Mouse (Mus musculus) myocyte (in vitro differentiated cells): ENCODE data around the gene Actl6b. TPM values are rescaled to one million over a fixed set of nuclear protein-coding genes. Genes with fewer than 3 reads are reported as not detected.

Experiments used
- H3K27me3 ChIP-seq: one replicate; pipeline ENCODE4 v1.6.1; 2011; ENCODE audit not compliant: control insufficient read depth, insufficient read depth, insufficient read length
- H3K36me3 ChIP-seq: one replicate; pipeline ENCODE4 v1.6.1; 2011; ENCODE audit not compliant: control insufficient read depth, insufficient read depth
- H3K4me2 ChIP-seq: one replicate; pipeline ENCODE4 v1.6.1; 2011; ENCODE audit warnings: low read depth, control low read depth
- H3K4me3 ChIP-seq: one replicate; pipeline ENCODE4 v1.5.1; 2011; ENCODE audit warnings: mild to moderate bottlenecking, control low read depth, moderate library complexity
- H3K79me2 ChIP-seq: one replicate; pipeline ENCODE4 v1.6.1; 2011; ENCODE audit not compliant: control insufficient read depth, insufficient read depth
- H3ac ChIP-seq: one replicate; pipeline ENCODE4 v1.6.1; 2011; ENCODE audit not compliant: control insufficient read depth, insufficient read length
- CEBPB ChIP-seq: IDR thresholded peaks from 2 replicates; pipeline ENCODE4 v1.6.1; 2011; ENCODE audit warnings: mild to moderate bottlenecking, moderate library complexity; ENCODE audit not compliant: poor library complexity, insufficient read depth, severe bottlenecking
- E2F4 ChIP-seq: IDR thresholded peaks from one replicate; pipeline ENCODE4 v1.6.1; 2011; ENCODE audit warnings: mild to moderate bottlenecking, control low read depth, moderate library complexity; ENCODE audit not compliant: insufficient read depth
- MAX ChIP-seq: IDR thresholded peaks from one replicate; pipeline ENCODE4 v1.6.1; 2011; ENCODE audit warnings: low read depth, mild to moderate bottlenecking, control low read depth
- MYOD1 ChIP-seq, 3 experiments: IDR thresholded peaks; one replicate each; pipeline ENCODE4 v1.6.1; 2011; ENCODE audit warnings: control low read depth in 2 of 3, low read depth in 2 of 3, mild to moderate bottlenecking in 2 of 3, moderate library complexity in 1 of 3; ENCODE audit not compliant: insufficient read length in 2 of 3, control insufficient read depth in 1 of 3
- MYOG ChIP-seq, 3 experiments: IDR thresholded peaks; one replicate each; pipeline ENCODE4 v1.6.1; 2011; ENCODE audit warnings: control low read depth in 2 of 3, low read depth in 2 of 3, mild to moderate bottlenecking in 2 of 3; ENCODE audit not compliant: insufficient read length in 2 of 3, control insufficient read depth in 1 of 3, insufficient read depth in 1 of 3
- POLR2A ChIP-seq: IDR thresholded peaks from one replicate; pipeline ENCODE4 v1.6.1; 2011; ENCODE audit warnings: low read depth, mild to moderate bottlenecking, control low read depth, moderate library complexity; ENCODE audit not compliant: insufficient read length
- POLR2AphosphoS2 ChIP-seq: IDR thresholded peaks from one replicate; pipeline ENCODE4 v1.6.1; 2011; ENCODE audit warnings: low read depth, control low read depth; ENCODE audit not compliant: insufficient read length
- REST ChIP-seq: IDR thresholded peaks from one replicate; pipeline ENCODE4 v1.6.1; 2011; ENCODE audit warnings: mild to moderate bottlenecking, control low read depth, moderate library complexity; ENCODE audit not compliant: insufficient read depth, insufficient read length
- SRF ChIP-seq: IDR thresholded peaks from one replicate; pipeline ENCODE4 v1.6.1; 2011; ENCODE audit warnings: low read depth; ENCODE audit not compliant: control insufficient read depth, insufficient read length
- TCF12 ChIP-seq: IDR thresholded peaks from one replicate; pipeline ENCODE4 v1.6.1; 2011; ENCODE audit warnings: mild to moderate bottlenecking, control low read depth; ENCODE audit not compliant: poor library complexity, insufficient read depth, severe bottlenecking
- TCF3 ChIP-seq: IDR thresholded peaks from one replicate; pipeline ENCODE4 v1.6.1; 2011; ENCODE audit warnings: low read depth, control low read depth; ENCODE audit not compliant: insufficient read length
- USF1 ChIP-seq: IDR thresholded peaks from one replicate; pipeline ENCODE4 v1.6.1; 2011; ENCODE audit warnings: low read depth, mild to moderate bottlenecking, control low read depth, moderate library complexity
- polyA plus RNA-seq: library from polyadenylated mRNA; unstranded; fragments of >200 nt; fragmentation: generic; extraction: Trizol; gene quantifications from one replicate; pipeline ENCODE4 v1.2.1, GENCODE M21; 2012; ENCODE audit warnings: missing spikeins

Actl6b gene
- polyA plus RNA-seq, 1 experiment, result not detected

DNA sequence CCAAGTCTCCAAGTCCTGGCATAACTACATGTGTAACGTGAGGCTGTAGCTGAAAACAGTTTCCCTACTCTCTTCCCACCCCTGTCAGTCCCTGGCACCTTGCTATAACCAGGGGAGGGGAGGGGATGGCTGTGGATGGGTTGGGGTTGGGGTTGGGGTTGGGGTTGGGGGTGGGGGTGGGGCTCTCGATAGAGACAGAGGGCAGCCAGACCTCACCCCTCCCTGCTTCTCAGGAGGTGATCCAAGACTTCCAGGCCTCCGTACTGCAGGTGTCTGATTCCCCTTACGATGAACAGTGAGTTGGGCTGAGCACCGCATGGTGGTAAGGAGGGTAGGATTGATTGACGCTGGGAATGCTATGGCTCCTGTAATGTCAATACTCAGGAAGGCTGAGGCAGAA lies 12.4 kb downstream of the Actl6b start:
- Histone ChIP-seq H3ac (no peak overlapping the region), H3K4me3 (no peak overlapping the region), H3K79me2 (no peaks in the 10 kb centered on the region), H3K27me3 (peaks cover 24% of the 10 kb centered on the region), H3K4me2 (no peak overlapping the region), H3K36me3 (no peaks in the 10 kb centered on the region)
- no peak for TF ChIP-seq POLR2AphosphoS2
- TF ChIP-seq CEBPB, result no peak
- no peak for TF ChIP-seq E2F4
- TF ChIP-seq MYOG (IDR thresholded peaks at IDR 0.05; ENCODE audit: control insufficient read depth in 1 of 3, insufficient read depth in 1 of 3, insufficient read length in 2 of 3, low read depth in 2 of 3), result no peak
- TF ChIP-seq TCF12, result no peak
- TF ChIP-seq REST, result no peak
- TF ChIP-seq MYOD1 (IDR thresholded peaks at IDR 0.05; ENCODE audit: control insufficient read depth in 1 of 3, insufficient read length in 2 of 3, low read depth in 2 of 3), result no peak
- TF ChIP-seq TCF3, result no peak
- no peak for TF ChIP-seq SRF
- TF ChIP-seq POLR2A, result no peak
- no peak for TF ChIP-seq MAX
- no peak for TF ChIP-seq USF1

DNA sequence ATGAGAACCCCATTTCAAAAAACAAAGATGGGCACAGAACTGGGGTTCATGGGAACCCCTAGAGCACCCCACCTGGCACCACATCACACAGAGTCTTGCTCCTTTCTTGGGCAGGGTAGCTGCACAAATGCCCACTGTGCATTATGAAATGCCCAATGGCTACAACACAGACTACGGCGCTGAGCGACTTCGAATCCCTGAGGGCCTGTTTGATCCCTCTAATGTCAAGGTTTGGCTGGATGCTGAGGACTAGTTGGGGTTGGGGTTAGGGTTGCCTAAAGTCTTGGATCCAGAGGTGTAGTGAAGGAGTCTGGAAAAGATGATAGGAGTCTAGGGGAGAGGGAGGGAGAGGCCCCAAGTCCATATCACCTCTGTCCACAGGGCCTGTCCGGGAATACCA lies 13.1 kb downstream of the Actl6b start:
- TF ChIP-seq MYOG (IDR thresholded peaks at IDR 0.05; ENCODE audit: control insufficient read depth in 1 of 3, insufficient read depth in 1 of 3, insufficient read length in 2 of 3, low read depth in 2 of 3), result no peak
- TF ChIP-seq POLR2A, result no peak
- no peak for TF ChIP-seq E2F4
- TF ChIP-seq MYOD1 (IDR thresholded peaks at IDR 0.05; ENCODE audit: control insufficient read depth in 1 of 3, insufficient read length in 2 of 3, low read depth in 2 of 3), result no peak
- TF ChIP-seq REST, result no peak
- TF ChIP-seq TCF12, result no peak
- no peak for TF ChIP-seq POLR2AphosphoS2
- TF ChIP-seq MAX, result no peak
- no peak for TF ChIP-seq CEBPB
- no peak for TF ChIP-seq SRF
- TF ChIP-seq USF1, result no peak
- TF ChIP-seq TCF3, result no peak
- H3K79me2 ChIP-seq, result no peaks in the 10 kb centered on the region
- no peak overlapping the region for H3ac ChIP-seq
- peaks cover 20% of the 10 kb centered on the region for H3K27me3 ChIP-seq
- no peak overlapping the region for H3K4me3 ChIP-seq
- no peaks in the 10 kb centered on the region for H3K36me3 ChIP-seq
- H3K4me2 ChIP-seq, result no peak overlapping the region

- Histone ChIP-seq H3K79me2 (no peaks in the 10 kb centered on the region), H3K4me2 (no peak overlapping the region), H3K36me3 (no peaks in the 10 kb centered on the region), H3K27me3 (peaks cover 5% of the 10 kb centered on the region), H3K4me3 (no peak overlapping the region), H3ac (no peak overlapping the region)
- no peak for TF ChIP-seq E2F4
Observed at GRCm38 (mm10) chr5:137568223-137568798, 15.0 kb downstream of the Actl6b start.

- peak overlapping the region; percentile 2 for H3K4me3 ChIP-seq
- peak overlapping the region; percentile 66 for H3K4me2 ChIP-seq
- TF ChIP-seq POLR2A (no peak), TCF12 (no peak), E2F4 (no peak), MYOD1 (IDR thresholded peaks at IDR 0.05; ENCODE audit: control insufficient read depth in 1 of 3, insufficient read length in 2 of 3, low read depth in 2 of 3) (no peak), POLR2AphosphoS2 (no peak), CEBPB (no peak), REST (no peak), MYOG (IDR thresholded peaks at IDR 0.05; ENCODE audit: control insufficient read depth in 1 of 3, insufficient read depth in 1 of 3, insufficient read length in 2 of 3, low read depth in 2 of 3) (no peak), SRF (no peak), TCF3 (no peak), USF1 (no peak), MAX (no peak)
- H3K79me2 ChIP-seq, result no peaks in the 10 kb centered on the region
- no peak overlapping the region for H3ac ChIP-seq
- H3K36me3 ChIP-seq, result no peaks in the 10 kb centered on the region
- peaks cover 8% of the 10 kb centered on the region for H3K27me3 ChIP-seq
Observed at GRCm38 (mm10) chr5:137569031-137569430, 15.7 kb downstream of the Actl6b start.

DNA sequence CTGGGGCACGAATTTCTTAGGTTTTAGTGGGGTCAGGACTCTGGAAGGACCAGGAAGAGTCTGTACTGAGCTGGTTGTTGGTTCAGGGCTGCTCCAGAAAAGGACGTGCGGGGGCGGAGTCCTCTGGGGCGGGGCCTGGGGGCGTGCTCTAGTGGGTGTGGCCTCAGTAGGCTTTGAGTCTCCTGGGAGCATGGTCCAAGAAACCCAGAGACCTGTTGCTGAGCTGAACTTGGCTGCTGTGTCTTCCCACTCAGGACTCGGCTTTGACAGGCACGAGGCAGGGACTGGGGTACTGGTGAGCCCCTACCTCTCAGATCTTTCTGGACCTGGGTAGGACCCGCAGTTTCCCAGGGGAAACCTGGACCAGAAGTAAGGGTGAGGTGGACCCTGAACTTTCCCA lies 16.3 kb downstream of the Actl6b start, which contains the start of gene Tfr2:
Gene Tfr2 (plus strand): TSS at position 176 of the 400 bp plus-strand sequence.
- TF ChIP-seq MYOD1 (IDR thresholded peaks at IDR 0.05; ENCODE audit: control insufficient read depth in 1 of 3, insufficient read length in 2 of 3, low read depth in 2 of 3) (no peak), POLR2A (peak; percentile 36)
- Histone ChIP-seq H3K36me3 (no peaks in the 10 kb centered on the region), H3K27me3 (peaks cover 14% of the 10 kb centered on the region), H3K4me3 (peak within 1 kb of the TSS; percentile 2), H3K79me2 (no peaks in the 10 kb centered on the region), H3K4me2 (peak within 1 kb of the TSS; percentile 66), H3ac (no peak within 1 kb of the TSS)
